Mouse (Mus musculus) megakaryocyte, embryonic 14.5 days (primary cell): ENCODE results near the gene Plxna1.

Experiments used
- FLI1 ChIP-seq: IDR thresholded peaks from 2 replicates; pipeline ENCODE4 v1.6.1; 2012; ENCODE audit warnings: low read length, inconsistent platforms, mixed read lengths
- GATA1 ChIP-seq: IDR thresholded peaks from 3 replicates; pipeline ENCODE4 v1.6.1; 2012; ENCODE audit warnings: mixed read lengths, low read length, inconsistent platforms, borderline replicate concordance

GRCm38 (mm10) chr6:89409041-89409440 lies 46.6 kb upstream of the Plxna1 start:
- TF ChIP-seq GATA1 (no peak), FLI1 (no peak)
